Mouse (Mus musculus) hindbrain, embryonic 14.5 days (tissue): Measurements from ENCODE around the gene Trp53i11. TPM values are rescaled to one million over a fixed set of nuclear protein-coding genes. Genes with fewer than 3 reads are reported as not detected.
A peak's percentile ranks its signal among the peaks of the same experiment; 100 is the strongest.

Experiments
- ATAC-seq: fragments of 200-750 bp; cut with Nextera tagmentation; 2 replicates; pipeline ENCODE4 v1.8.0; 2017; ENCODE audit warnings: moderate number of reproducible peaks, mild to moderate bottlenecking, moderate TSS enrichment, moderate library complexity; ENCODE audit not compliant: low FRiP score
- DNase-seq: peaks from one replicate; pipeline ENCODE4 v3.0.0-alpha.2; 2015; ENCODE audit warnings: low spot score
- H3K27ac ChIP-seq: fragments of 300-500 bp; sonication (generic); 2 replicates; pipeline ENCODE4 v1.5.1; 2014; ENCODE audit warnings: mild to moderate bottlenecking, moderate library complexity
- H3K27me3 ChIP-seq: fragments of 300-500 bp; sonication (generic); 2 replicates; pipeline ENCODE4 v1.6.1; 2014; ENCODE audit warnings: mild to moderate bottlenecking, low read length, mixed read lengths; ENCODE audit not compliant: control insufficient read depth, insufficient read depth
- H3K36me3 ChIP-seq: fragments of 300-500 bp; sonication (generic); replicated peaks from 2 replicates; pipeline ENCODE4 v1.6.1; 2014; ENCODE audit not compliant: control insufficient read depth, insufficient read depth
- H3K4me1 ChIP-seq: fragments of 300-500 bp; sonication (generic); replicated peaks from 2 replicates; pipeline ENCODE4 v1.6.1; 2014; ENCODE audit warnings: antibody characterized with exemption, low read length, mixed read lengths; ENCODE audit not compliant: control insufficient read depth, insufficient read depth
- H3K4me2 ChIP-seq: fragments of 300-500 bp; sonication (generic); replicated peaks from 2 replicates; pipeline ENCODE4 v1.6.1; 2014; ENCODE audit warnings: mild to moderate bottlenecking, moderate library complexity
- H3K4me3 ChIP-seq: fragments of 300-500 bp; sonication (generic); replicated peaks from 2 replicates; pipeline ENCODE4 v1.5.1; 2014; ENCODE audit warnings: mild to moderate bottlenecking, low read length
- H3K9ac ChIP-seq: fragments of 300-500 bp; sonication (generic); 2 replicates; pipeline ENCODE4 v1.6.1; 2014
- H3K9me3 ChIP-seq: fragments of 300-500 bp; sonication (generic); 2 replicates; pipeline ENCODE4 v1.6.1; 2016; ENCODE audit warnings: low read length; ENCODE audit not compliant: control insufficient read depth
- WGBS: fragments of 180-500 bp; shearing (Covaris S2); extraction: QIAGEN DNeasy Blood & Tissue Kit; methylation state at CpG from one replicate; pipeline ENCODE4 v1.1.7; 2014; 5-methylcytosine and 5-hydroxymethylcytosine counted together
- polyA plus RNA-seq: library from polyadenylated mRNA; unstranded; fragments of >200 nt; fragmentation: Nextera tagmentation; extraction: Ambion mirVana; gene quantifications from 2 replicates; pipeline ENCODE4 v1.2.1, GENCODE M21; 2014

Gene Trp53i11
- polyA plus RNA-seq, 1 experiment from 2014 or later, result 99.4 TPM

- no peak overlapping the region for H3K9ac ChIP-seq
- peaks cover 12% of the 10 kb centered on the region for H3K4me1 ChIP-seq
- H3K27ac ChIP-seq, result no peak overlapping the region
- H3K9me3 ChIP-seq, result no peaks in the 10 kb centered on the region
- 99% methylated on average over 3 of the region's 3 CpGs for WGBS
- DNase-seq (no peak), ATAC-seq (no peak)
- H3K36me3 ChIP-seq, result peaks cover 5% of the 10 kb centered on the region; the same call in 1 of the 2 replicates
- no peak overlapping the region for H3K4me3 ChIP-seq
- no peaks in the 10 kb centered on the region for H3K27me3 ChIP-seq
- H3K4me2 ChIP-seq, result no peak overlapping the region
Measured at GRCm38 (mm10) chr2:93219576-93219975, 32.2 kb downstream of the Trp53i11 start.

GRCm38 (mm10) chr2:93220447-93220846 lies 33.1 kb downstream of the Trp53i11 start:
- Histone ChIP-seq H3K4me1 (peaks cover 12% of the 10 kb centered on the region), H3K27ac (no peak overlapping the region), H3K9me3 (no peaks in the 10 kb centered on the region), H3K9ac (no peak overlapping the region), H3K27me3 (no peaks in the 10 kb centered on the region), H3K4me3 (no peak overlapping the region), H3K4me2 (no peak overlapping the region), H3K36me3 (peaks cover 5% of the 10 kb centered on the region; the same call in 1 of the 2 replicates)
- ATAC-seq (no peak), DNase-seq (no peak)
- WGBS, result 60% methylated on average over 5 of the region's 5 CpGs

- no peak overlapping the region for H3K4me3 ChIP-seq
- peaks cover 5% of the 10 kb centered on the region; the same call in 1 of the 2 replicates for H3K36me3 ChIP-seq
- H3K9ac ChIP-seq, result no peak overlapping the region
- no peak overlapping the region for H3K4me2 ChIP-seq
- no peak overlapping the region for H3K27ac ChIP-seq
- no peak for DNase-seq
- peaks cover 20% of the 10 kb centered on the region for H3K4me1 ChIP-seq
- ATAC-seq, result no peak
- no peaks in the 10 kb centered on the region for H3K9me3 ChIP-seq
- no peaks in the 10 kb centered on the region for H3K27me3 ChIP-seq
- WGBS, result 62% methylated on average over 6 of the region's 6 CpGs
Measured at GRCm38 (mm10) chr2:93223463-93223862, 36.1 kb downstream of the Trp53i11 start.

GRCm38 (mm10) chr2:93226606-93227595 lies 39.6 kb downstream of the Trp53i11 start:
- peak; percentile 76 for ATAC-seq
- no peak overlapping the region; the same call in 1 of the 2 replicates for H3K9ac ChIP-seq
- H3K27ac ChIP-seq, result peak overlapping the region; percentile 72
- H3K36me3 ChIP-seq, result no peaks in the 10 kb centered on the region; the same call in 1 of the 2 replicates
- H3K4me1 ChIP-seq, result peaks cover 28% of the 10 kb centered on the region
- peak overlapping the region; percentile 38 for H3K4me2 ChIP-seq
- 5% methylated on average over 20 of the region's 20 CpGs for WGBS
- no peak overlapping the region for H3K4me3 ChIP-seq
- DNase-seq, result peak; percentile 90
- H3K27me3 ChIP-seq, result no peaks in the 10 kb centered on the region
- no peaks in the 10 kb centered on the region for H3K9me3 ChIP-seq

GRCm38 (mm10) chr2:93227713-93228479 lies 40.5 kb downstream of the Trp53i11 start:
- 0 out of 2 replicates have a peak overlapping the region, but pooled peaks have one; percentile 2 for H3K9ac ChIP-seq
- H3K27ac ChIP-seq, result peak overlapping the region; percentile 72
- no peak overlapping the region for H3K4me3 ChIP-seq
- H3K4me1 ChIP-seq, result peaks cover 28% of the 10 kb centered on the region
- no peaks in the 10 kb centered on the region for H3K27me3 ChIP-seq
- 14% methylated on average over 9 of the region's 9 CpGs for WGBS
- no peaks in the 10 kb centered on the region for H3K36me3 ChIP-seq
- peak; percentile 56 for DNase-seq
- ATAC-seq, result peak; percentile 80
- peak overlapping the region; percentile 38 for H3K4me2 ChIP-seq
- no peaks in the 10 kb centered on the region for H3K9me3 ChIP-seq

- H3K36me3 ChIP-seq, result no peaks in the 10 kb centered on the region
- H3K4me2 ChIP-seq, result peak overlapping the region; percentile 19; the same call in 1 of the 2 replicates
- H3K4me3 ChIP-seq, result no peak overlapping the region
- WGBS, result 1% methylated on average over 5 of the region's 5 CpGs
- H3K27ac ChIP-seq, result peak overlapping the region; percentile 72
- peak; percentile 32; the same call in 1 of the 2 replicates for ATAC-seq
- 0 out of 2 replicates have a peak overlapping the region, but pooled peaks have one; percentile 2 for H3K9ac ChIP-seq
- peaks cover 28% of the 10 kb centered on the region for H3K4me1 ChIP-seq
- DNase-seq, result no peak
- no peaks in the 10 kb centered on the region for H3K9me3 ChIP-seq
- no peaks in the 10 kb centered on the region for H3K27me3 ChIP-seq
Measured at GRCm38 (mm10) chr2:93228480-93228824, 41.1 kb downstream of the Trp53i11 start.

GRCm38 (mm10) chr2:93232141-93232540 lies 44.8 kb downstream of the Trp53i11 start:
- Histone ChIP-seq H3K36me3 (no peaks in the 10 kb centered on the region), H3K27me3 (no peaks in the 10 kb centered on the region), H3K4me1 (peaks cover 21% of the 10 kb centered on the region), H3K9me3 (no peaks in the 10 kb centered on the region), H3K27ac (no peak overlapping the region), H3K4me2 (no peak overlapping the region), H3K9ac (no peak overlapping the region), H3K4me3 (no peak overlapping the region)
- DNase-seq (no peak), ATAC-seq (no peak)
- WGBS, result 69% methylated on average over 1 of the region's 1 CpGs

GRCm38 (mm10) chr2:93237055-93237454 lies 49.7 kb downstream of the Trp53i11 start:
- ATAC-seq, result no peak
- DNase-seq, result no peak
- no peak overlapping the region for H3K4me2 ChIP-seq
- no peaks in the 10 kb centered on the region for H3K9me3 ChIP-seq
- no peaks in the 10 kb centered on the region for H3K4me1 ChIP-seq
- no peaks in the 10 kb centered on the region for H3K27me3 ChIP-seq
- no peak overlapping the region for H3K9ac ChIP-seq
- H3K36me3 ChIP-seq, result no peaks in the 10 kb centered on the region
- 83% methylated on average over 1 of the region's 1 CpGs for WGBS
- H3K27ac ChIP-seq, result no peak overlapping the region
- H3K4me3 ChIP-seq, result no peak overlapping the region

GRCm38 (mm10) chr2:93238864-93239263 lies 51.5 kb downstream of the Trp53i11 start:
- H3K9ac ChIP-seq, result no peak overlapping the region
- no peak overlapping the region for H3K4me2 ChIP-seq
- H3K4me1 ChIP-seq, result no peaks in the 10 kb centered on the region
- no peaks in the 10 kb centered on the region for H3K27me3 ChIP-seq
- H3K27ac ChIP-seq, result no peak overlapping the region
- DNase-seq (no peak), ATAC-seq (no peak)
- H3K36me3 ChIP-seq, result no peaks in the 10 kb centered on the region
- 84% methylated on average over 6 of the region's 6 CpGs for WGBS
- no peak overlapping the region for H3K4me3 ChIP-seq
- H3K9me3 ChIP-seq, result no peaks in the 10 kb centered on the region
